Mouse (Mus musculus): ENCODE data around the gene Havcr2.
A peak's percentile ranks its signal among the peaks of the same experiment; 100 is the strongest.
"Not testable (repeated sequence)": the region's sequence is repeated elsewhere in the genome, so short reads cannot be mapped to it uniquely, and the experiment has no call there.

Gene Havcr2

GRCm38 (mm10) chr11:46461362-46461761 lies 6.6 kb downstream of the Havcr2 start:
- no peak for DNase-seq (ENCODE audit: low read depth)

GRCm38 (mm10) chr11:46461931-46462330 lies 7.2 kb downstream of the Havcr2 start:
- peak; percentile 55 for DNase-seq (ENCODE audit: low read depth)

GRCm38 (mm10) chr11:46466878-46467277 lies 12.1 kb downstream of the Havcr2 start:
- no peak for DNase-seq (ENCODE audit: low read depth)

- no peak for DNase-seq (ENCODE audit: low read depth)
Measured at GRCm38 (mm10) chr11:46474220-46474619, 19.5 kb downstream of the Havcr2 start.

GRCm38 (mm10) chr11:46479311-46479710 lies 24.6 kb downstream of the Havcr2 start:
- no peak for DNase-seq (ENCODE audit: low read depth)

- no peak for DNase-seq (ENCODE audit: low read depth)
Measured at GRCm38 (mm10) chr11:46480517-46480916, 25.8 kb downstream of the Havcr2 start.

- peak; percentile 11 for DNase-seq (ENCODE audit: low read depth)
Measured at GRCm38 (mm10) chr11:46488231-46488630, 33.5 kb downstream of the Havcr2 start.

GRCm38 (mm10) chr11:46488650-46489049 lies 33.9 kb downstream of the Havcr2 start:
- no peak for DNase-seq (ENCODE audit: low read depth)

- no peak for DNase-seq (ENCODE audit: low read depth)
Measured at GRCm38 (mm10) chr11:46507146-46507545, 52.4 kb downstream of the Havcr2 start.

GRCm38 (mm10) chr11:46509900-46510299 lies 55.2 kb downstream of the Havcr2 start:
- peak; percentile 4 for DNase-seq (ENCODE audit: low read depth)

GRCm38 (mm10) chr11:46521341-46521740 lies 66.6 kb downstream of the Havcr2 start:
- not testable (repeated sequence) for DNase-seq (ENCODE audit: low read depth)

- peak; percentile 16 for DNase-seq (ENCODE audit: low read depth)
Measured at GRCm38 (mm10) chr11:46522719-46523118, 68.0 kb downstream of the Havcr2 start.

GRCm38 (mm10) chr11:46523912-46524311 lies 69.2 kb downstream of the Havcr2 start, which contains the start of gene Gm12169:
Gene Gm12169, plus strand, starts transcription at chr11:46524212.
- no peak for DNase-seq (ENCODE audit: low read depth)

GRCm38 (mm10) chr11:46530149-46530548 lies 75.4 kb downstream of the Havcr2 start:
- no peak for DNase-seq (ENCODE audit: low read depth)
